ENCODE assay signal across 9 mouse cellular contexts in genomic region chr2:125623211-125623610, GRCm38 (mm10). TPM values are rescaled to one million over a fixed set of nuclear protein-coding genes. Genes with fewer than 3 reads are reported as not detected.
A peak's percentile ranks its signal among the peaks of the same experiment; 100 is the strongest.
DNase-seq lines count a peak whose midpoint lies in the region; ATAC-seq and TF ChIP-seq lines count a peak whose summit lies in the region.
"Had no signal": no experiment of that assay in that cellular context is flagged by ENCODE, and none has a peak within 500 bp of the region (broad histone marks: within the 10 kb centered on the region; RNA-seq: fewer than 3 reads in every experiment).

No protein-coding gene starts in this region.

- 95% methylated on average over 15 of the region's 15 CpGs for WGBS in hindbrain, embryonic 12.5 days
- 94% methylated on average over 15 of the region's 15 CpGs for WGBS in hindbrain, postnatal 0 days
- 92% methylated on average over 15 of the region's 15 CpGs for WGBS in limb, embryonic 14.5 days

- no peak overlapping the region for H3K27ac ChIP-seq in hindbrain, embryonic 12.5 days
- H3K27ac ChIP-seq in hindbrain, postnatal 0 days = no peak overlapping the region
- H3K27ac ChIP-seq in limb, embryonic 14.5 days (replicated peaks; ENCODE audit: low read depth, low read length) = no peak overlapping the region

- H3K4me1 ChIP-seq in hindbrain, embryonic 12.5 days = peaks cover 19% of the 10 kb centered on the region
- H3K4me1 ChIP-seq in hindbrain, postnatal 0 days (ENCODE audit: insufficient read depth, low read length) = no peaks in the 10 kb centered on the region
- peaks cover 14% of the 10 kb centered on the region for H3K4me1 ChIP-seq in limb, embryonic 14.5 days (ENCODE audit: control insufficient read depth, insufficient read depth, low read length)

- no peak overlapping the region for H3K9ac ChIP-seq in hindbrain, embryonic 12.5 days
- no peak overlapping the region for H3K9ac ChIP-seq in hindbrain, postnatal 0 days (replicated peaks; ENCODE audit: low read length)
- no peak overlapping the region for H3K9ac ChIP-seq in limb, embryonic 14.5 days (ENCODE audit: low read depth, low read length, severe bottlenecking)

- no peak overlapping the region for H3K4me3 ChIP-seq in hindbrain, embryonic 12.5 days
- no peak overlapping the region for H3K4me3 ChIP-seq in hindbrain, postnatal 0 days (ENCODE audit: low read length)
- no peak overlapping the region for H3K4me3 ChIP-seq in limb, embryonic 14.5 days (replicated peaks; ENCODE audit: low read length)

- no peaks in the 10 kb centered on the region for H3K9me3 ChIP-seq in hindbrain, embryonic 12.5 days (replicated peaks)
- no peaks in the 10 kb centered on the region for H3K9me3 ChIP-seq in hindbrain, postnatal 0 days (ENCODE audit: low read length)
- H3K9me3 ChIP-seq in limb, embryonic 14.5 days (ENCODE audit: control insufficient read depth, low read length) = no peaks in the 10 kb centered on the region

- TF ChIP-seq POLR2A in limb, embryonic 14.5 days (IDR thresholded peaks at IDR 0.05; ENCODE audit: borderline replicate concordance, extremely low read depth, insufficient read depth, insufficient read length) = no peak

- H3K4me2 ChIP-seq in hindbrain, embryonic 12.5 days (replicated peaks) = peak overlapping the region; percentile 76; the same call in 1 of the 2 replicates
- no peak overlapping the region for H3K4me2 ChIP-seq in hindbrain, postnatal 0 days (ENCODE audit: low read depth, low read length)
- H3K4me2 ChIP-seq in limb, embryonic 14.5 days (replicated peaks; ENCODE audit: low read depth, low read length, severe bottlenecking) = 0 out of 2 replicates have a peak overlapping the region, but pooled peaks have one; percentile 64

- H3K36me3 ChIP-seq in hindbrain, embryonic 12.5 days = peaks cover 11% of the 10 kb centered on the region; the same call in 1 of the 2 replicates
- no peaks in the 10 kb centered on the region for H3K36me3 ChIP-seq in hindbrain, postnatal 0 days (ENCODE audit: insufficient read depth, low read length)
- peaks cover 21% of the 10 kb centered on the region for H3K36me3 ChIP-seq in limb, embryonic 14.5 days (ENCODE audit: control insufficient read depth, insufficient read depth, low read length)

- no peak for ATAC-seq in hindbrain, embryonic 12.5 days (ENCODE audit: low FRiP score)
- no peak for ATAC-seq in hindbrain, postnatal 0 days
- no peak for ATAC-seq in limb, embryonic 14.5 days (ENCODE audit: low FRiP score, low read depth)

- no peak for DNase-seq in hindbrain, postnatal 0 days (ENCODE audit: low spot score)
- peak; percentile 24 for DNase-seq in 416B (ENCODE audit: low read depth)
- DNase-seq in R1 (ENCODE audit: low read depth, low spot score) = peak; percentile 17
- DNase-seq in limb, embryonic 14.5 days (ENCODE audit: low spot score) = no peak
- no peak for DNase-seq in retina, embryonic 14.5 days (ENCODE audit: low spot score)
- DNase-seq in yolk sac, embryonic 10.5 days (ENCODE audit: low spot score) = no peak
- DNase-seq: lung, postnatal 4 days; right cerebral cortex, postnatal 14 days had no signal

- H3K27me3 ChIP-seq in hindbrain, embryonic 12.5 days = no peaks in the 10 kb centered on the region
- no peaks in the 10 kb centered on the region for H3K27me3 ChIP-seq in hindbrain, postnatal 0 days (ENCODE audit: insufficient read depth, low read length)
- H3K27me3 ChIP-seq in limb, embryonic 14.5 days (ENCODE audit: control insufficient read depth, insufficient read depth, low read length) = no peaks in the 10 kb centered on the region

- no peak for TF ChIP-seq CTCF in hindbrain, postnatal 0 days (IDR thresholded peaks at IDR 0.05; ENCODE audit: low read depth)

RNA-seq across cellular contexts. Expression of gene Cep152, which starts 1.7 kb away (rescaled TPM):
- 6.7 and 7.5 TPM in 2 replicates for polyA plus RNA-seq in hindbrain, embryonic 12.5 days (2016; fragmentation: Nextera tagmentation; extraction: Ambion mirVana)
- total RNA-seq in hindbrain, postnatal 0 days (2014; rRNA removed) = 1.5 and 2.4 TPM in 2 replicates
- 1.6 and 1.9 TPM in 2 replicates for polyA plus RNA-seq in hindbrain, postnatal 0 days (2015; fragmentation: Nextera tagmentation; extraction: Ambion mirVana)
- 5.3 and 6.9 TPM in 2 replicates for polyA plus RNA-seq in limb, embryonic 14.5 days (2012; rRNA removed)
- 5.3 and 6.2 TPM in 2 replicates for polyA plus RNA-seq in limb, embryonic 14.5 days (2014; fragmentation: Nextera tagmentation; extraction: Ambion mirVana)

RNA-seq across cellular contexts. Expression of gene Eid1, which starts 49.7 kb away (rescaled TPM):
- polyA plus RNA-seq in hindbrain, embryonic 12.5 days (2016; fragmentation: Nextera tagmentation; extraction: Ambion mirVana) = 392 and 403 TPM in 2 replicates
- 262 and 346 TPM in 2 replicates for total RNA-seq in hindbrain, postnatal 0 days (2014; rRNA removed)
- 393 and 394 TPM in 2 replicates for polyA plus RNA-seq in hindbrain, postnatal 0 days (2015; fragmentation: Nextera tagmentation; extraction: Ambion mirVana)
- polyA plus RNA-seq in limb, embryonic 14.5 days (2012; rRNA removed) = 143 and 182 TPM in 2 replicates
- polyA plus RNA-seq in limb, embryonic 14.5 days (2014; fragmentation: Nextera tagmentation; extraction: Ambion mirVana) = 298 and 313 TPM in 2 replicates

Comparison
In these comparisons a context has a peak if more than half of its experiments do, and no peak if none do; other contexts are left out.
1. DNase-seq: peak in 416B (single experiment) and R1 (single experiment); none in hindbrain, postnatal 0 days (single experiment), limb, embryonic 14.5 days (single experiment), retina, embryonic 14.5 days (single experiment) and yolk sac, embryonic 10.5 days (single experiment).